Mouse (Mus musculus) liver, postnatal 0 days (tissue): ENCODE measurements around the gene Hnrnpul1. TPM values are rescaled to one million over a fixed set of nuclear protein-coding genes. Genes with fewer than 3 reads are reported as not detected.
A peak's percentile ranks its signal among the peaks of the same experiment; 100 is the strongest.

Experiments used
- ATAC-seq: fragments of 200-750 bp; cut with Nextera tagmentation; 2 replicates; pipeline ENCODE4 v1.8.0; 2017; ENCODE audit warnings: mild to moderate bottlenecking, moderate library complexity
- DNase-seq: peaks from one replicate; pipeline ENCODE4 v3.0.0-alpha.2; 2016
- H3K27ac ChIP-seq: fragments of 300-500 bp; sonication (generic); 2 replicates; pipeline ENCODE4 v1.5.1; 2014; ENCODE audit warnings: antibody characterized with exemption, moderate library complexity, mild to moderate bottlenecking, low read depth
- H3K27me3 ChIP-seq: fragments of 300-500 bp; sonication (generic); 2 replicates; pipeline ENCODE4 v1.6.1; 2014; ENCODE audit warnings: low read length, control low read depth, mixed read lengths; ENCODE audit not compliant: insufficient read depth
- H3K36me3 ChIP-seq: fragments of 300-500 bp; sonication (generic); replicated peaks from 2 replicates; pipeline ENCODE4 v1.6.1; 2014; ENCODE audit warnings: mild to moderate bottlenecking, control low read depth, low read length, moderate library complexity, mixed read lengths; ENCODE audit not compliant: insufficient read depth
- H3K4me1 ChIP-seq: fragments of 300-500 bp; sonication (generic); 2 replicates; pipeline ENCODE4 v1.6.1; 2014; ENCODE audit warnings: antibody characterized with exemption, mild to moderate bottlenecking, control low read depth; ENCODE audit not compliant: insufficient read depth
- H3K4me2 ChIP-seq: fragments of 300-500 bp; sonication (generic); 2 replicates; pipeline ENCODE4 v1.6.1; 2014; ENCODE audit warnings: low read depth, mild to moderate bottlenecking, low read length, moderate library complexity, mixed read lengths
- H3K4me3 ChIP-seq: fragments of 300-500 bp; sonication (generic); 2 replicates; pipeline ENCODE4 v1.5.1; 2014; ENCODE audit warnings: low read depth, low read length
- H3K9ac ChIP-seq: fragments of 300-500 bp; sonication (generic); replicated peaks from 2 replicates; pipeline ENCODE4 v1.6.1; 2014; ENCODE audit warnings: mild to moderate bottlenecking, moderate library complexity
- H3K9me3 ChIP-seq: fragments of 300-500 bp; sonication (generic); 2 replicates; pipeline ENCODE4 v1.6.1; 2016; ENCODE audit warnings: mild to moderate bottlenecking, control low read depth, low read length, mixed read lengths
- CTCF ChIP-seq: sonication (generic); IDR thresholded peaks from 2 replicates; pipeline ENCODE4 v1.5.1; 2016; ENCODE audit warnings: antibody characterized with exemption, low read depth
- EP300 ChIP-seq: IDR thresholded peaks from 2 replicates; pipeline ENCODE4 v1.6.1; 2016; ENCODE audit warnings: antibody characterized with exemption, low read depth, mild to moderate bottlenecking
- WGBS: fragments of 180-500 bp; shearing (Covaris S2); extraction: QIAGEN DNeasy Blood & Tissue Kit; methylation state at CpG from one replicate; pipeline ENCODE4 v1.1.7; 2014; ENCODE audit not compliant: insufficient replicate concordance; 5-methylcytosine and 5-hydroxymethylcytosine counted together
- polyA plus RNA-seq: library from polyadenylated mRNA; unstranded; fragments of >200 nt; fragmentation: Nextera tagmentation; extraction: Ambion mirVana; gene quantifications from 2 replicates; pipeline ENCODE4 v1.2.1, GENCODE M21; 2015

Gene Hnrnpul1
- polyA plus RNA-seq, 1 experiment from 2014 or later = 22.6 TPM

DNA sequence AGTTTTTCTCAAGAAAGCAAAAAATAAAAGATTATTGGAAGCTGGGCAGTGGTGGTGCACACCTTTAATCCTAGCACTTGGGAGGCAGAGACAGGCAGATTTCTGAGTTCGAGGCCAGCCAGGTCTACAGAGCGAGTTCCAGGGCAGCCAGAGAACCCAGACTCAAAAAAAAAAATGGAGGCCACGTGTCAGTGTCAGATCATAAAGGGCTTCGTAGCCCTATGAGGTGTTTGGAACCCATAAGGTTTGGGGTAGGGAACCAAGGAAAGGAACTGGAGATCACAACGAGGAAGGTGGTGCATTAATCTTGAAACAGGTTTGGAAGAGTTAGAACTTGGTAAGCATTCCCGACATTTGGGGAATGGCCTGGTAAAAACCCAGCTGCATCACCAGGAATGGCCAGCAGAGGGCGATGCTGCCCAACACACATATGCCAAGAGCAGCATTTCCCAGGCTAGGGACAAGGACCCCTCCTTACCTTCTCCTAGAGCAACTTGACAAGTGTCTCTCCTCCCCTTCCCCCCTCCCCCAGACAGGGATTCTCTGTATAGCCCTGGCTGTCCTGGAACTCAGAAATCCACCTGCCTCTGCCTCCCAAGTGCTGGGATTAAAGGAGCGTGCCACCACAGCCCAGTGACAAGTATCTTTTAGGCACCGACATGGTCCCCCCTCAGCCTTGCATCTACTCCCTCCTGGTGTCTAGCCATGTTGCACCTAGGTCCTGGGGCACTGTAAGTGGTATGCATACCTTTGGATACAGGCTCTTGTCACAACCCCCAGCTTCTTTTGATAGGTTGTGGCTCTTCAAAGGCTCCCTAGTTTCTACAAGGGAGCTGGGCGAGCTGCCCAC is 34.6 kb downstream of the Hnrnpul1 start:
- TF ChIP-seq CTCF (peak; percentile 96), EP300 (no peak)
- H3K27ac ChIP-seq = peak overlapping the region; percentile 95
- ATAC-seq (no peak), DNase-seq (peak; percentile 84)
- H3K4me1 ChIP-seq = peaks cover 14% of the 10 kb centered on the region
- no peaks in the 10 kb centered on the region for H3K27me3 ChIP-seq
- WGBS = 54% methylated on average over 10 of the region's 10 CpGs
- H3K4me3 ChIP-seq = no peak overlapping the region
- no peak overlapping the region; the same call in 1 of the 2 replicates for H3K4me2 ChIP-seq
- peaks cover 53% of the 10 kb centered on the region for H3K36me3 ChIP-seq
- H3K9me3 ChIP-seq = no peaks in the 10 kb centered on the region
- no peak overlapping the region for H3K9ac ChIP-seq

DNA sequence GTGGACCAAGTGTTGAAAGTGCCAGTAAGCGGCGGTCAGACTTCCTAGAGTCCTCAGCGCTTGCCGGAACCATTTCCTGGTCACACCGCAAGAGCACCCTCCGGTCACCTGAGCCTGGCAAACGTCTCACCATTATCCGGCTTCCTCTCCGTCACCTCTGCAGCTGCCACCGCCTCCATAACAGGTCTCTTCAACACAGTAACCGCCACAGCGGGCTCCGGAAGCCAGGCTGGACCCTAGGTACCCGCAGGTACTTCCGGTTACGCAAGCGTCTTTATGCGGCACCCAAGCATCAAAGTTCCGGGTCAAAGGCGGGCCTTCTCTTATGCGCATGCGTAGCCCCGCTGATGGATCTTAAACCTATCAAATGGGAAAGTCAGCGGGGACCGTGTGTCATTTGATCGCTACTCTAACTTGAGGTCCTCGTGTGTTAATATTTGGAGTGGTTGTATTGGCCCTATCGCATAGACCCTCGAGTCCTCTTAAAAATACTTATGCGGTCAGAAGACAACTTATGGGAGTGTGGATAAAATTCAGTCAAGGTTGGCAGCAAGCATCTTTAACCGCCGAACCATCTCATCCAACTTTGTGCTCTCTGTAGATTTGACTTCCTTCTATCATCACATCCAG is 35.7 kb downstream of the Hnrnpul1 start, which contains the start of gene Ccdc97:
Ccdc97 (minus strand) TSS at position 301 of the 630 bp plus-strand sequence.
- peaks cover 52% of the 10 kb centered on the region for H3K36me3 ChIP-seq
- H3K27ac ChIP-seq = peak within 1 kb of the TSS; percentile 95
- H3K4me3 ChIP-seq = peak within 1 kb of the TSS; percentile 90
- WGBS = 3% methylated on average over 32 of the region's 32 CpGs
- no peaks in the 10 kb centered on the region for H3K9me3 ChIP-seq
- ATAC-seq (peak; percentile 86), DNase-seq (peak; percentile 92)
- H3K4me2 ChIP-seq = peak within 1 kb of the TSS; percentile 85
- TF ChIP-seq EP300 = peak; percentile 64; the same call in 1 of the 2 replicates
- peak; percentile 10; the same call in 1 of the 2 replicates for TF ChIP-seq CTCF
- peak within 1 kb of the TSS; percentile 87 for H3K9ac ChIP-seq
- H3K4me1 ChIP-seq = peaks cover 14% of the 10 kb centered on the region
- H3K27me3 ChIP-seq = no peaks in the 10 kb centered on the region

DNA sequence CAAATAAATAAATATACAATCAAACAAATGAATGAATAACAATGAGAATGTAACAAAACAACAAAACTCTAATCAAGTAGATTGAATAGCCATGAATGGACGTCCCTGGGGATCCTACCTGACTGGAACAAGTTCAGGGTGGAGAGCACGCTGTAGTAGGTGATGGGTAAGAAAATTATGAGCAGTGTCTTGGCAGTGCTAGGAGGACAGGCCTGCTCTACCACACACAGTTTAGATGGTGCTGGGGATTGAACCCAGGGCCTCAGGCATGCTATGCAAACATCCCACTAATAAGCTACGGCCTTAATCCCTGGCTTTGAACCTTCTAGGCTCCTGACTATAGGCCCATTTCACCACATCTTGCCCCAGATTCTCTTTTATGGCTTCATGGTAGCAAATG is 37.1 kb downstream of the Hnrnpul1 start:
- TF ChIP-seq CTCF (no peak), EP300 (no peak)
- Histone ChIP-seq H3K4me1 (peaks cover 14% of the 10 kb centered on the region), H3K36me3 (peaks cover 50% of the 10 kb centered on the region), H3K9ac (no peak overlapping the region), H3K27me3 (no peaks in the 10 kb centered on the region), H3K27ac (no peak overlapping the region), H3K4me2 (peak overlapping the region; percentile 85), H3K4me3 (0 out of 2 replicates have a peak overlapping the region, but pooled peaks have one; percentile 90), H3K9me3 (no peaks in the 10 kb centered on the region)
- DNase-seq (no peak), ATAC-seq (no peak)
- WGBS = 84% methylated on average over 3 of the region's 3 CpGs

DNA sequence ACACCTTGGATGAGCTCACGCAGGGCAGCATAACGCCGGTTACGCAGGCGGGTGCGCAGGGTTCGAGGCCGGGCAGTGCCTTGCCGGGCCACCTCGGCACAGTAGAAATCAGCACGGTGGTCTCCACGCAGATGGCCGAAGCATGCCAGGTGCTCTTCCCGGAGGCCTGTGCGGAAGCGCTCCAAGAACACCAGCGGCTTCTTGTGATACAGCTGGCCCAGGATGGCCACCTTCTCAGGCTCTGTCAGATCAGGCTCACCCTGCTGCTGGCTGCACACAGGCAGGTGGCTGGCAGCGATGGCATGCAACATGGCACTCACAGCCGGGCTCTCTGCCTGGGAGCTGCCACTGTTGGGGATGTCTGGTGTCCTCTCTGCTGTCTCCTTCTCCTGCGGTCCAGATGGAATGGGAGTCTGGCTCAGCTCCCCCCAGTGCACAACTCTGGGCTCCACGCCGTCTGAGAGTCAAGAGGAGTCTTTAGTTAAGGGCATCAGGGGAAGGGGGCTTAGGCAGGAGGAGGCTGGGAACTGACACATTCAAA is 38.8 kb downstream of the Hnrnpul1 start:
- H3K9ac ChIP-seq = no peak overlapping the region
- DNase-seq (no peak), ATAC-seq (no peak)
- no peaks in the 10 kb centered on the region for H3K9me3 ChIP-seq
- H3K27ac ChIP-seq = no peak overlapping the region
- H3K27me3 ChIP-seq = no peaks in the 10 kb centered on the region
- H3K4me1 ChIP-seq = peaks cover 24% of the 10 kb centered on the region
- WGBS = 95% methylated on average over 22 of the region's 22 CpGs
- H3K4me3 ChIP-seq = no peak overlapping the region
- peaks cover 40% of the 10 kb centered on the region for H3K36me3 ChIP-seq
- no peak for TF ChIP-seq EP300
- TF ChIP-seq CTCF = no peak
- H3K4me2 ChIP-seq = no peak overlapping the region

DNA sequence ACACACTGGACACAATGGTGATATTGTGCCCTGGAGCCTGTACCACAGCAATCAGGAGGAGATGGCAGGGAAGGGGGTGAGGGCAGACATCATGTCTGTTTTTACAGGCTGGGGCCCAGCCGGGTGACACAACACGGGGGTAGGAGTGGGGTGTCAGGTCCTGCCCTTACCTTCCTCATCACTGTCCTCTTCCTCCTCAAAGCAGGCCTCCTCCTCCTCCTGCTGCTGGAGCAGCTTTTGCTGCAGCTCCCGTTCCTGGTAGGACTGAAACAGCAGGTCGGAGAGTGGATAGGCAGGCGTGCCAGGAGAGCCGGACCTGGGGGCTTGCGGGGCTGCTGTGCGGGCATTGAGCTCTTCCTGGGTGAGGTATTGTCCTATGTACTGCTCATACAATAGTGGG is 40.0 kb downstream of the Hnrnpul1 start:
- Histone ChIP-seq H3K4me1 (peaks cover 35% of the 10 kb centered on the region), H3K36me3 (peaks cover 33% of the 10 kb centered on the region), H3K9me3 (no peaks in the 10 kb centered on the region), H3K27me3 (no peaks in the 10 kb centered on the region), H3K9ac (no peak overlapping the region), H3K4me2 (no peak overlapping the region), H3K27ac (no peak overlapping the region), H3K4me3 (no peak overlapping the region)
- 92% methylated on average over 8 of the region's 8 CpGs for WGBS
- TF ChIP-seq EP300 = no peak
- TF ChIP-seq CTCF = no peak
- ATAC-seq (no peak), DNase-seq (no peak)

DNA sequence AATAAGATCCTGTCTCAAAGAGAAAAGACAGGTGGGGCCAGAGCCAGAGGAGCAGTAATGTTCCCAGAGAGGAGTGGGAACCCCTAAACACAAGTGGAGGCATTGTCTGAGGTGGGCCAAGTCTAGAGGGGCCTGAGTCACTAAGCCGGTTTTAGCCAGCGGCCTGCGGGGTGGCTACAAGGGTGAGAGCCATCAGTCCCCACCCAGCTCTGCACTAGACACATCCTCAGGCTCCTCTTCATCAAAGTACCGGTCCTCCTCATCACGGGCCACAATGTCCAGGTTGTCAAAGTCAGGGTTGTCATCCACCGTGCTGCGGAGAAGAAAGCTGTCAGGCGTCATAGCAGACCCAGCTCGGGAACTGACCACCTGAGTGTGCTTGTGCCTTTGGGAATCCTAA is 41.8 kb downstream of the Hnrnpul1 start:
- no peak overlapping the region for H3K9ac ChIP-seq
- H3K36me3 ChIP-seq = peaks cover 33% of the 10 kb centered on the region
- H3K4me1 ChIP-seq = peaks cover 27% of the 10 kb centered on the region

More for the DNA sequence above, 41.8 kb downstream of the Hnrnpul1 start:
- DNase-seq = no peak
- Histone ChIP-seq H3K9me3 (no peaks in the 10 kb centered on the region), H3K4me3 (no peak overlapping the region), H3K4me2 (no peak overlapping the region), H3K27me3 (no peaks in the 10 kb centered on the region), H3K27ac (no peak overlapping the region)
- ATAC-seq = no peak
- WGBS = 82% methylated on average over 9 of the region's 9 CpGs
- TF ChIP-seq EP300 = no peak
- no peak for TF ChIP-seq CTCF
